ENCODE assay signal across 11 mouse cellular contexts in genomic region chr12:85201830-85202147, GRCm38 (mm10). TPM values are rescaled to one million over a fixed set of nuclear protein-coding genes. Genes with fewer than 3 reads are reported as not detected.
DNase-seq lines count a peak whose midpoint lies in the region; ATAC-seq and TF ChIP-seq lines count a peak whose summit lies in the region.
"Had no signal": no experiment of that assay in that cellular context is flagged by ENCODE, and none has a peak within 500 bp of the region (broad histone marks: within the 10 kb centered on the region; RNA-seq: fewer than 3 reads in every experiment).

No protein-coding gene starts in this region.

- no peaks in the 10 kb centered on the region for H3K9me3 ChIP-seq in forebrain, embryonic 12.5 days
- no peaks in the 10 kb centered on the region for H3K9me3 ChIP-seq in forebrain, embryonic 11.5 days (ENCODE audit: control insufficient read depth, low read length)
- H3K9me3 ChIP-seq in midbrain, embryonic 10.5 days (replicated peaks), result no peaks in the 10 kb centered on the region
- H3K9me3 ChIP-seq in midbrain, postnatal 0 days (ENCODE audit: low read length), result no peaks in the 10 kb centered on the region
- no peaks in the 10 kb centered on the region for H3K9me3 ChIP-seq in limb, embryonic 10.5 days (replicated peaks)
- no peaks in the 10 kb centered on the region for H3K9me3 ChIP-seq in neural tube, embryonic 14.5 days (ENCODE audit: control insufficient read depth, low read length)

- H3K9ac ChIP-seq in forebrain, embryonic 12.5 days, result no peak overlapping the region
- H3K9ac ChIP-seq in forebrain, embryonic 11.5 days (ENCODE audit: low read length), result no peak overlapping the region
- no peak overlapping the region for H3K9ac ChIP-seq in midbrain, postnatal 0 days (replicated peaks; ENCODE audit: low read length, poor library complexity, severe bottlenecking)
- no peak overlapping the region for H3K9ac ChIP-seq in neural tube, embryonic 14.5 days (replicated peaks; ENCODE audit: low read depth, low read length)

- no peak for ATAC-seq in forebrain, embryonic 12.5 days (ENCODE audit: low FRiP score)
- ATAC-seq in forebrain, embryonic 11.5 days (replicated peaks; ENCODE audit: low FRiP score), result no peak
- no peak for ATAC-seq in midbrain, postnatal 0 days (ENCODE audit: low FRiP score)
- peak; percentile 41; the same call in 1 of the 2 replicates for ATAC-seq in neural tube, embryonic 14.5 days (ENCODE audit: low read depth)
- no peak for ATAC-seq in frontal cortex, adult (ENCODE audit: low TSS enrichment)
- ATAC-seq: intestine, postnatal 0 days had no signal

- 75% methylated on average over 2 of the region's 2 CpGs for WGBS in forebrain, embryonic 12.5 days
- WGBS in forebrain, embryonic 11.5 days, result 68% methylated on average over 2 of the region's 2 CpGs
- WGBS in midbrain, embryonic 10.5 days, result 75% methylated on average over 2 of the region's 2 CpGs
- 74% methylated on average over 2 of the region's 2 CpGs for WGBS in midbrain, postnatal 0 days
- WGBS in limb, embryonic 10.5 days, result 83% methylated on average over 2 of the region's 2 CpGs
- 79% methylated on average over 2 of the region's 2 CpGs for WGBS in neural tube, embryonic 14.5 days

- DNase-seq in forebrain, embryonic 11.5 days (ENCODE audit: low spot score), result no peak
- no peak for DNase-seq in midbrain, embryonic 10.5 days (ENCODE audit: low spot score)
- no peak for DNase-seq in midbrain, postnatal 0 days (ENCODE audit: low spot score)
- no peak for DNase-seq in limb, embryonic 10.5 days (ENCODE audit: low spot score)
- no peak for DNase-seq in thymus, postnatal 10 days (ENCODE audit: low spot score in 2 of 2)
- DNase-seq: adrenal gland, adult 2 months; liver had no signal

- H3K4me1 ChIP-seq in forebrain, embryonic 12.5 days, result peaks cover 15% of the 10 kb centered on the region
- H3K4me1 ChIP-seq in forebrain, embryonic 11.5 days (replicated peaks; ENCODE audit: control insufficient read depth, insufficient read depth, low read length), result peaks cover 11% of the 10 kb centered on the region; the same call in 1 of the 2 replicates
- H3K4me1 ChIP-seq in midbrain, embryonic 10.5 days, result peaks cover 26% of the 10 kb centered on the region
- 0 out of 2 replicates have a peak, but pooled peaks cover 3% of the 10 kb centered on the region for H3K4me1 ChIP-seq in midbrain, postnatal 0 days (ENCODE audit: insufficient read depth, low read length)
- peaks cover 64% of the 10 kb centered on the region for H3K4me1 ChIP-seq in limb, embryonic 10.5 days
- H3K4me1 ChIP-seq in neural tube, embryonic 14.5 days (ENCODE audit: control insufficient read depth, insufficient read depth, low read length), result 0 out of 2 replicates have a peak, but pooled peaks cover 4% of the 10 kb centered on the region

- H3K27me3 ChIP-seq in forebrain, embryonic 12.5 days, result peaks cover 16% of the 10 kb centered on the region; the same call in 1 of the 2 replicates
- H3K27me3 ChIP-seq in forebrain, embryonic 11.5 days (ENCODE audit: control insufficient read depth, insufficient read depth, low read length), result no peaks in the 10 kb centered on the region
- peaks cover 28% of the 10 kb centered on the region for H3K27me3 ChIP-seq in midbrain, embryonic 10.5 days (ENCODE audit: low read depth, poor library complexity, severe bottlenecking)
- no peaks in the 10 kb centered on the region for H3K27me3 ChIP-seq in midbrain, postnatal 0 days (ENCODE audit: insufficient read depth, low read length)
- peaks cover 20% of the 10 kb centered on the region for H3K27me3 ChIP-seq in limb, embryonic 10.5 days (ENCODE audit: low read depth, poor library complexity, severe bottlenecking)
- H3K27me3 ChIP-seq in neural tube, embryonic 14.5 days (ENCODE audit: control insufficient read depth, insufficient read depth, low read length), result no peaks in the 10 kb centered on the region

- 0 out of 2 replicates have a peak overlapping the region, but pooled peaks have one; percentile 25 for H3K4me2 ChIP-seq in forebrain, embryonic 12.5 days
- H3K4me2 ChIP-seq in forebrain, embryonic 11.5 days (ENCODE audit: low read depth, low read length, severe bottlenecking), result no peak overlapping the region
- H3K4me2 ChIP-seq in midbrain, postnatal 0 days (ENCODE audit: low read depth, low read length, poor library complexity, severe bottlenecking), result no peak overlapping the region
- H3K4me2 ChIP-seq in neural tube, embryonic 14.5 days (ENCODE audit: low read depth, low read length), result no peak overlapping the region

- H3K4me3 ChIP-seq in forebrain, embryonic 12.5 days (replicated peaks), result no peak overlapping the region
- H3K4me3 ChIP-seq in forebrain, embryonic 11.5 days (ENCODE audit: low read depth, low read length), result no peak overlapping the region
- no peak overlapping the region; the same call in 1 of the 2 replicates for H3K4me3 ChIP-seq in midbrain, embryonic 10.5 days
- H3K4me3 ChIP-seq in midbrain, postnatal 0 days (ENCODE audit: low read depth, low read length), result no peak overlapping the region
- H3K4me3 ChIP-seq in limb, embryonic 10.5 days, result peak overlapping the region; percentile 37; the same call in 1 of the 2 replicates
- no peak overlapping the region for H3K4me3 ChIP-seq in neural tube, embryonic 14.5 days (ENCODE audit: low read depth, low read length)

- no peaks in the 10 kb centered on the region for H3K36me3 ChIP-seq in forebrain, embryonic 12.5 days (replicated peaks)
- no peaks in the 10 kb centered on the region for H3K36me3 ChIP-seq in forebrain, embryonic 11.5 days (ENCODE audit: control insufficient read depth, insufficient read depth, low read length)
- no peaks in the 10 kb centered on the region for H3K36me3 ChIP-seq in midbrain, embryonic 10.5 days
- H3K36me3 ChIP-seq in midbrain, postnatal 0 days (ENCODE audit: insufficient read depth, low read length), result no peaks in the 10 kb centered on the region
- no peaks in the 10 kb centered on the region for H3K36me3 ChIP-seq in limb, embryonic 10.5 days
- H3K36me3 ChIP-seq in neural tube, embryonic 14.5 days (ENCODE audit: control insufficient read depth, insufficient read depth, low read length), result no peaks in the 10 kb centered on the region

- H3K27ac ChIP-seq in forebrain, embryonic 12.5 days, result peak overlapping the region; percentile 72; the same call in 1 of the 2 replicates
- H3K27ac ChIP-seq in forebrain, embryonic 11.5 days (ENCODE audit: low read depth, low read length), result no peak overlapping the region
- H3K27ac ChIP-seq in midbrain, embryonic 10.5 days (replicated peaks), result peak overlapping the region; percentile 73; the same call in 1 of the 2 replicates
- H3K27ac ChIP-seq in midbrain, postnatal 0 days (ENCODE audit: low read depth, low read length), result no peak overlapping the region
- peak overlapping the region; percentile 84 for H3K27ac ChIP-seq in limb, embryonic 10.5 days
- H3K27ac ChIP-seq in neural tube, embryonic 14.5 days (ENCODE audit: low read depth, low read length), result no peak overlapping the region

- TF ChIP-seq CTCF in midbrain, postnatal 0 days (IDR thresholded peaks at IDR 0.05), result no peak

RNA-seq across cellular contexts. Expression of gene Eif2b2, which starts 17.5 kb away (rescaled TPM):
- polyA plus RNA-seq in forebrain, embryonic 12.5 days (2016; fragmentation: Nextera tagmentation; extraction: Ambion mirVana), result 94.6 and 98.3 TPM in 2 replicates
- polyA plus RNA-seq in forebrain, embryonic 11.5 days (2014; fragmentation: Nextera tagmentation; extraction: Ambion mirVana), result 98.9 and 109 TPM in 2 replicates
- polyA plus RNA-seq in midbrain, embryonic 10.5 days (2016; fragmentation: Nextera tagmentation; extraction: Ambion mirVana), result 120 and 121 TPM in 2 replicates
- 43.1 and 65.3 TPM in 2 replicates for total RNA-seq in midbrain, postnatal 0 days (2014; rRNA removed)
- 79.5 and 82.5 TPM in 2 replicates for polyA plus RNA-seq in midbrain, postnatal 0 days (2015; fragmentation: Nextera tagmentation; extraction: Ambion mirVana)
- 126 and 133 TPM in 2 replicates for polyA plus RNA-seq in limb, embryonic 10.5 days (2016; fragmentation: Nextera tagmentation; extraction: Ambion mirVana)
- 76.8 and 76.9 TPM in 2 replicates for polyA plus RNA-seq in neural tube, embryonic 14.5 days (2014; fragmentation: Nextera tagmentation; extraction: Ambion mirVana)

RNA-seq across cellular contexts. Expression of gene Pgf, which starts 24.2 kb away (rescaled TPM):
- 6.3 and 7.5 TPM in 2 replicates for polyA plus RNA-seq in forebrain, embryonic 12.5 days (2016; fragmentation: Nextera tagmentation; extraction: Ambion mirVana)
- polyA plus RNA-seq in forebrain, embryonic 11.5 days (2014; fragmentation: Nextera tagmentation; extraction: Ambion mirVana), result 3.1 and 3.7 TPM in 2 replicates
- polyA plus RNA-seq in midbrain, embryonic 10.5 days (2016; fragmentation: Nextera tagmentation; extraction: Ambion mirVana), result 2.9 and 3.9 TPM in 2 replicates
- 3.4 and 6.0 TPM in 2 replicates for total RNA-seq in midbrain, postnatal 0 days (2014; rRNA removed)
- 9.1 and 9.4 TPM in 2 replicates for polyA plus RNA-seq in midbrain, postnatal 0 days (2015; fragmentation: Nextera tagmentation; extraction: Ambion mirVana)
- polyA plus RNA-seq in limb, embryonic 10.5 days (2016; fragmentation: Nextera tagmentation; extraction: Ambion mirVana), result 6.9 and 9.6 TPM in 2 replicates
- polyA plus RNA-seq in neural tube, embryonic 14.5 days (2014; fragmentation: Nextera tagmentation; extraction: Ambion mirVana), result 7.9 and 8.9 TPM in 2 replicates

RNA-seq across cellular contexts. Expression of gene Rps6kl1, which starts 50.7 kb away (rescaled TPM):
- 5.8 and 6.1 TPM in 2 replicates for polyA plus RNA-seq in forebrain, embryonic 12.5 days (2016; fragmentation: Nextera tagmentation; extraction: Ambion mirVana)
- 1.9 and 2.8 TPM in 2 replicates for polyA plus RNA-seq in forebrain, embryonic 11.5 days (2014; fragmentation: Nextera tagmentation; extraction: Ambion mirVana)
- polyA plus RNA-seq in midbrain, embryonic 10.5 days (2016; fragmentation: Nextera tagmentation; extraction: Ambion mirVana), result 1.7 and 2.6 TPM in 2 replicates
- 47.2 and 48.6 TPM in 2 replicates for total RNA-seq in midbrain, postnatal 0 days (2014; rRNA removed)
- polyA plus RNA-seq in midbrain, postnatal 0 days (2015; fragmentation: Nextera tagmentation; extraction: Ambion mirVana), result 35.0 and 37.1 TPM in 2 replicates
- polyA plus RNA-seq in limb, embryonic 10.5 days (2016; fragmentation: Nextera tagmentation; extraction: Ambion mirVana), result 0.39 and 0.45 TPM in 2 replicates
- polyA plus RNA-seq in neural tube, embryonic 14.5 days (2014; fragmentation: Nextera tagmentation; extraction: Ambion mirVana), result 22.1 and 28.3 TPM in 2 replicates

Comparison
In these comparisons a context has a peak if more than half of its experiments do, and no peak if none do; other contexts are left out.
1. H3K27ac ChIP-seq: peak in forebrain, embryonic 12.5 days (single experiment), midbrain, embryonic 10.5 days (single experiment) and limb, embryonic 10.5 days (single experiment); none in forebrain, embryonic 11.5 days (single experiment), midbrain, postnatal 0 days (single experiment) and neural tube, embryonic 14.5 days (single experiment).